Mouse (Mus musculus): ENCODE results near the gene Saysd1. TPM values are rescaled to one million over a fixed set of nuclear protein-coding genes. Genes with fewer than 3 reads are reported as not detected.

Saysd1 gene
- polyA plus RNA-seq, 1 experiment from 2014 or later, result 11.8 TPM

GRCm38 (mm10) chr14:20175705-20176104 lies 37.4 kb upstream of the Saysd1 start:
- Histone ChIP-seq H3K9me3 (no peaks in the 10 kb centered on the region), H3K4me1 (peaks cover 21% of the 10 kb centered on the region), H3K36me3 (no peaks in the 10 kb centered on the region), H3K9ac (no peak overlapping the region), H3K27ac (no peak overlapping the region), H3K4me2 (no peak overlapping the region), H3K4me3 (replicated peaks) (no peak overlapping the region), H3K27me3 (replicated peaks) (no peaks in the 10 kb centered on the region)
- 88% methylated on average over 4 of the region's 4 CpGs for WGBS
- no peak for ATAC-seq (ENCODE audit: insufficient read depth, low FRiP score, low read depth)

- Histone ChIP-seq H3K27me3 (replicated peaks) (no peaks in the 10 kb centered on the region), H3K4me1 (peaks cover 17% of the 10 kb centered on the region), H3K9ac (no peak overlapping the region), H3K4me2 (no peak overlapping the region), H3K27ac (no peak overlapping the region), H3K36me3 (no peaks in the 10 kb centered on the region), H3K9me3 (no peaks in the 10 kb centered on the region), H3K4me3 (replicated peaks) (no peak overlapping the region)
- ATAC-seq (ENCODE audit: insufficient read depth, low FRiP score, low read depth), result no peak
- 92% methylated on average over 7 of the region's 7 CpGs for WGBS
Observed at GRCm38 (mm10) chr14:20175114-20175513, 36.8 kb upstream of the Saysd1 start.

DNA sequence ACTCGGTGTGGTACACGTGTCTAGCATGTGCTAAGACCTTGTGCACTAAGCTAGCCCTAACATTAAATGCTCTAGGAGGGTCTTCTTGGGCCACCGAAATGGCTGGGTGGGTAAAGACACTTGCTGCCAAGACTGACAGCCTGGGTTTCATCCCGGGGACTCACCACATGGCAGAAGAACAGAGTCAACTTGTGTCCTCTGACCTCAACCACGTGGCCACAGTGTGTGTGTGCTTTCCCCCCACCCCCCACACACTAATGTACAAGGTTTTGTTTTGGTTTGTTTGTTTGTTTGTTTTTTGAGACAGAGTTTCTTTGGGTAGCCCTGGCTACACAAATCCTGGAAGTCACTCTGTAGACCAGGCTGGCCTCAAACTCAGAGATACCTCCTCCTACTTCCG lies 36.4 kb upstream of the Saysd1 start:
- H3K27ac ChIP-seq, result no peak overlapping the region
- no peaks in the 10 kb centered on the region for H3K36me3 ChIP-seq
- peaks cover 13% of the 10 kb centered on the region for H3K4me1 ChIP-seq
- H3K9ac ChIP-seq, result no peak overlapping the region
- no peaks in the 10 kb centered on the region for H3K27me3 ChIP-seq (replicated peaks)
- WGBS, result 85% methylated on average over 6 of the region's 6 CpGs
- H3K4me2 ChIP-seq, result no peak overlapping the region
- ATAC-seq (ENCODE audit: insufficient read depth, low FRiP score, low read depth), result no peak
- no peaks in the 10 kb centered on the region for H3K9me3 ChIP-seq
- H3K4me3 ChIP-seq (replicated peaks), result no peak overlapping the region

DNA sequence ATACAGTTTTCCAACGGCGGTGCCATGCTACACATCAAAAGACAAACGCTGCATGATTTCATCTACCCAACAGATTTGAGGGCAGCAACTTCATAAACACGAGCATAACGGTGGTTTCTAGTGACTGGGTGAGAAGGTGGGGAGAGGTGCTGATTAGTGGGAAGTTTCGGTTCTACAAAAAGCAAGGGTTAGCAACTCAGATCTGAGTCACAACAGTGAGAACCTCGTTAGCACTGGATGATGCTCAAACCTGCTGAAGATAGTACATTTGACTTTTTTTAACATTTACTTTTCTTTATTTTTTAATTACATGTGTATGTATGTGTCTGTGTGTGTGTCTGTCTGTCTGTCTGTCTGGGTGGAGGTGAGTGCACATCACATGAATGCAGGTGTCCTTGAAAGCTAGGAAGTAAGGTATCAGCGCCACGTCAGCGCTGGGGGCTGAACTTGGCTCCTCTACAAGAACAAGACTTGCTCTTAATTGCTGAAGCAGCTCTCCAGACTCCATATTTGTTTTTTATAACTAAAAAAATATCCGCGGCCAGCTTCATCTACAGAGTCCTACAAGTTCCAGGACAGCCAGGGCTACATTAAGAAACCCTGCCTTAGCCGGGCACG lies 35.6 kb upstream of the Saysd1 start:
- WGBS, result 86% methylated on average over 14 of the region's 14 CpGs
- H3K4me1 ChIP-seq, result peaks cover 6% of the 10 kb centered on the region; the same call in 1 of the 2 replicates
- no peak overlapping the region for H3K9ac ChIP-seq
- ATAC-seq (ENCODE audit: insufficient read depth, low FRiP score, low read depth), result no peak
- no peaks in the 10 kb centered on the region for H3K27me3 ChIP-seq (replicated peaks)
- no peaks in the 10 kb centered on the region for H3K9me3 ChIP-seq
- H3K4me3 ChIP-seq (replicated peaks), result no peak overlapping the region
- no peaks in the 10 kb centered on the region for H3K36me3 ChIP-seq
- no peak overlapping the region for H3K4me2 ChIP-seq
- no peak overlapping the region for H3K27ac ChIP-seq

- Histone ChIP-seq H3K4me2 (no peak overlapping the region), H3K4me1 (no peaks in the 10 kb centered on the region; the same call in 1 of the 2 replicates), H3K36me3 (no peaks in the 10 kb centered on the region), H3K9me3 (no peaks in the 10 kb centered on the region), H3K27me3 (replicated peaks) (no peaks in the 10 kb centered on the region), H3K9ac (no peak overlapping the region), H3K27ac (no peak overlapping the region), H3K4me3 (replicated peaks) (no peak overlapping the region)
- WGBS, result 63% methylated on average over 4 of the region's 4 CpGs
- no peak for ATAC-seq (ENCODE audit: insufficient read depth, low FRiP score, low read depth)
Observed at GRCm38 (mm10) chr14:20172924-20173323, 34.6 kb upstream of the Saysd1 start.

- H3K9me3 ChIP-seq, result no peaks in the 10 kb centered on the region
- no peaks in the 10 kb centered on the region; the same call in 1 of the 2 replicates for H3K4me1 ChIP-seq
- no peak overlapping the region for H3K9ac ChIP-seq
- H3K4me2 ChIP-seq, result no peak overlapping the region
- no peaks in the 10 kb centered on the region for H3K27me3 ChIP-seq (replicated peaks)
- ATAC-seq (ENCODE audit: insufficient read depth, low FRiP score, low read depth), result no peak
- H3K4me3 ChIP-seq (replicated peaks), result no peak overlapping the region
- H3K27ac ChIP-seq, result no peak overlapping the region
- 66% methylated on average over 5 of the region's 5 CpGs for WGBS
- H3K36me3 ChIP-seq, result no peaks in the 10 kb centered on the region
Observed at GRCm38 (mm10) chr14:20172509-20172908, 34.2 kb upstream of the Saysd1 start.

DNA sequence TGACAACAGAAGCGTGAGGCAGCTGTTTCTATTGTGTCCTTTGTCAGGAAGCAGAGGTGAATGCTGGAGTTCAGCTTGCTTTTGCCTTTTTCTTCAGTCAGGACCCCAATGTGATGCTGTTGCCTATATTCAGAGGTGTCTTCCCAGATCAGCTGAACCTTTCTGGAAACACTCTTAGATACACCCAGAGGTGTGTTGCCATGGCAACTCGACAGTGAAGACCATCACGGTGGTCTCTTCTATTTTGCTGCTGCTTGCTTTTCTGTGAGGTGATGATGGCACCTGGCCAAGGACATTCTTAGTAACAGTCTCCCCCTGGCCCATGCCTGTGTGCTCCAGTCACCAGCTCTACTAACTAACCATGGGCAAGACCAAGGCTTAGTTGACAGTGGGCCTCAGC lies 33.5 kb upstream of the Saysd1 start:
- H3K9ac ChIP-seq, result no peak overlapping the region
- no peak overlapping the region for H3K27ac ChIP-seq
- WGBS, result 76% methylated on average over 3 of the region's 3 CpGs
- H3K27me3 ChIP-seq (replicated peaks), result no peaks in the 10 kb centered on the region
- no peaks in the 10 kb centered on the region for H3K9me3 ChIP-seq
- no peaks in the 10 kb centered on the region for H3K36me3 ChIP-seq
- no peak overlapping the region for H3K4me3 ChIP-seq (replicated peaks)
- no peaks in the 10 kb centered on the region; the same call in 1 of the 2 replicates for H3K4me1 ChIP-seq
- ATAC-seq (ENCODE audit: insufficient read depth, low FRiP score, low read depth), result no peak
- no peak overlapping the region for H3K4me2 ChIP-seq

DNA sequence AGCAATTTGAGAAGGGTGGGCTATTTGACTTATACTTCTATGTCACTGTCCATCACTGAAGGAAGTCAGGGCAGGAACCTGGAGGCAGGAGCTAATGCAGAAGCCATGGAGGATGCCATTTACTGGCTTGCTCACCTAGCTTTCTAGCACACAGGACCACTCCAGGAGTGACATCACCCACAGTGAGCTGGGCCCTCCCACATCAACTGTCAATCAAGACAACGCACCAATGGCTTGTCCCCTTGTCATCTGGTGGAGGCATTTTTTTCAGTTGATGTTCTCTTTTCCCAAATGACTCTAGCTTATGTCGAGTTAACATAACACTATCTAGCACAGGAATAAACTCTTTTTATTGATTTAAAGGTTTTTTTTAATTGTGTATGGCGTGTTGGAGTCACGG lies 30.9 kb upstream of the Saysd1 start:
- no peak overlapping the region for H3K9ac ChIP-seq
- H3K36me3 ChIP-seq, result no peaks in the 10 kb centered on the region
- H3K4me1 ChIP-seq, result peaks cover 8% of the 10 kb centered on the region
- H3K4me3 ChIP-seq (replicated peaks), result no peak overlapping the region
- WGBS, result 88% methylated on average over 4 of the region's 4 CpGs
- no peak overlapping the region for H3K4me2 ChIP-seq
- no peaks in the 10 kb centered on the region for H3K27me3 ChIP-seq (replicated peaks)
- no peak for ATAC-seq (ENCODE audit: insufficient read depth, low FRiP score, low read depth)
- H3K27ac ChIP-seq, result no peak overlapping the region
- H3K9me3 ChIP-seq, result no peaks in the 10 kb centered on the region

DNA sequence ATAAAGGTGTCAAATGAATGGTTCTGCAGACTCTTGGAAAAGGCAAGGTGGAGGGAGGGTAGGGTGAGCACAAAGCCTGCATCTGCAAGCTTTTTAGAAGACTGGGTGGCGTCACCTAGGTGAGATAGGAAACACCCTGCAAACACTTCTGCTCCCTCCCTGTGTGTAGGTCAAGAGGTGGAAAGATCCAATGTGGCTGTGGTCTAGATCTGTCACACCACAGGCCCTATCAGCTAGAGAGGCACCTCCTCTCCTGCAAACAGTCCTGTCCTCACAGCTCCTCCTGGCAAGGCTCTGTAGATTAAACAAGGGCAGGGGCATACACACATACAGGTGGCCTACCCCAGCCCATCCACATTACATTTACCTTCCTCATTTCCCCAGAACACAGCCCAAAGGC lies 30.1 kb upstream of the Saysd1 start:
- Histone ChIP-seq H3K4me3 (replicated peaks) (no peak overlapping the region), H3K9me3 (no peaks in the 10 kb centered on the region), H3K4me1 (peaks cover 14% of the 10 kb centered on the region), H3K27ac (no peak overlapping the region), H3K36me3 (no peaks in the 10 kb centered on the region), H3K9ac (no peak overlapping the region), H3K4me2 (no peak overlapping the region), H3K27me3 (replicated peaks) (no peaks in the 10 kb centered on the region)
- WGBS, result 63% methylated on average over 1 of the region's 1 CpGs
- no peak; the same call in 1 of the 2 replicates for ATAC-seq (ENCODE audit: insufficient read depth, low FRiP score, low read depth)

- Histone ChIP-seq H3K36me3 (no peaks in the 10 kb centered on the region), H3K27me3 (replicated peaks) (no peaks in the 10 kb centered on the region), H3K4me3 (replicated peaks) (no peak overlapping the region), H3K9ac (no peak overlapping the region), H3K4me1 (peaks cover 18% of the 10 kb centered on the region), H3K27ac (no peak overlapping the region), H3K9me3 (no peaks in the 10 kb centered on the region), H3K4me2 (no peak overlapping the region)
- WGBS, result 88% methylated on average over 2 of the region's 2 CpGs
- no peak for ATAC-seq (ENCODE audit: insufficient read depth, low FRiP score, low read depth)
Observed at GRCm38 (mm10) chr14:20168054-20168453, 29.7 kb upstream of the Saysd1 start.

GRCm38 (mm10) chr14:20165413-20165812 lies 27.1 kb upstream of the Saysd1 start:
- H3K4me3 ChIP-seq (replicated peaks), result no peak overlapping the region
- H3K9me3 ChIP-seq, result no peaks in the 10 kb centered on the region
- H3K9ac ChIP-seq, result no peak overlapping the region
- H3K4me1 ChIP-seq, result peaks cover 22% of the 10 kb centered on the region
- no peaks in the 10 kb centered on the region for H3K27me3 ChIP-seq (replicated peaks)
- H3K27ac ChIP-seq, result no peak overlapping the region
- 41% methylated on average over 1 of the region's 1 CpGs for WGBS
- H3K4me2 ChIP-seq, result no peak overlapping the region
- 0 out of 2 replicates have a peak, but pooled peaks have one; percentile 11 for ATAC-seq (ENCODE audit: insufficient read depth, low FRiP score, low read depth)
- no peaks in the 10 kb centered on the region for H3K36me3 ChIP-seq

DNA sequence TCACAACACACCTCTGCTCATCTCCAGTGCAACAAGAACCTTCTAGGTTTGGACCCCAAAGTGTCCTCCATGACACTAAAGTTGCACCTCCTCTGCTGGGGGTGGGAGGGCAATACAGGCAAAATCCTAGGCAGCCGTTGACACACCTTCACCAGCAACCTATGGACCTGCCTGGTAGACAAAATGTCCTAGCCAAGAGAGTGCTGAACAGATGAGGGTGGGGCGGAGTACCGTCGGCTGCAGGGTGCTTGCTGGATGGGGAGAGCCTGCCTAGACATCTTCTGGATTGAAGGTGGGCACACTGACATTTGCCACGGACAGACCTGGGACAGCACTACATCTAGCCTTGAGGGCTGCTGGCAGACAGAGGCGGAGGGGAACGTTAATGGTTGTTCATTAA lies 26.1 kb upstream of the Saysd1 start:
- Histone ChIP-seq H3K4me3 (replicated peaks) (no peak overlapping the region), H3K4me1 (peaks cover 29% of the 10 kb centered on the region), H3K9ac (no peak overlapping the region), H3K36me3 (no peaks in the 10 kb centered on the region), H3K9me3 (no peaks in the 10 kb centered on the region), H3K4me2 (no peak overlapping the region), H3K27me3 (replicated peaks) (no peaks in the 10 kb centered on the region), H3K27ac (no peak overlapping the region)
- WGBS, result 67% methylated on average over 7 of the region's 7 CpGs
- no peak for ATAC-seq (ENCODE audit: insufficient read depth, low FRiP score, low read depth)

DNA sequence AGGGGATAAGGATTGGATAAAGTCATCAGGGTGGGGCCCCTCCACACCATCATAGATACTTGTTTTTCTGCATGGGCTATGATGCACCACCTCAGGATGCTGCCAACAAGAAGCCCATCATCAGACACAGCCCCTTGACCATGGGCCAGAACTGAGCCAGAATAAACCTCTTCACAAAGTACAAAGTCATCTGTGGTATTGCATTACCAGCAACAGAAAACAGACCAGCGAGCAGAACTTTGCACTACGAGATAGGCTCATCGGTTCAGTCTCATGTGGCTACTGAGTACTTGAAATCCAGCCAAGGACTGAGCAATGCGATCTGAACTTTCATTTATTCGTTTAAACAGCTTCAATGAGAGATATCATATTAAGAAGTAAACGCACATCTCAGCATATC lies 24.4 kb upstream of the Saysd1 start:
- WGBS, result 47% methylated on average over 6 of the region's 6 CpGs
- H3K4me2 ChIP-seq, result no peak overlapping the region
- no peaks in the 10 kb centered on the region for H3K36me3 ChIP-seq
- H3K27me3 ChIP-seq (replicated peaks), result no peaks in the 10 kb centered on the region
- no peaks in the 10 kb centered on the region for H3K9me3 ChIP-seq
- ATAC-seq (ENCODE audit: insufficient read depth, low FRiP score, low read depth), result no peak
- H3K9ac ChIP-seq, result no peak overlapping the region
- no peak overlapping the region for H3K27ac ChIP-seq
- no peak overlapping the region for H3K4me3 ChIP-seq (replicated peaks)
- peaks cover 32% of the 10 kb centered on the region for H3K4me1 ChIP-seq
